Mouse (Mus musculus) layer of hippocampus, postnatal 14 days (tissue): Measurements from ENCODE around the gene CN725425. TPM values are rescaled to one million over a fixed set of nuclear protein-coding genes. Genes with fewer than 3 reads are reported as not detected.

ENCODE experiments used
- DNase-seq, 2 experiments: peaks; one replicate each; pipeline ENCODE4 v3.0.0; 2021 to 2022; ENCODE audit warnings: low spot score in 2 of 2, mixed read lengths in 1 of 2
- total RNA-seq, 2 experiments: library from RNA; stranded (reverse); gene quantifications; 2 replicates each; pipeline ENCODE4 v1.2.3; 2021

Gene CN725425
- total RNA-seq, 2 experiments from 2014 or later: 0.26 TPM; not detected in 1

DNA sequence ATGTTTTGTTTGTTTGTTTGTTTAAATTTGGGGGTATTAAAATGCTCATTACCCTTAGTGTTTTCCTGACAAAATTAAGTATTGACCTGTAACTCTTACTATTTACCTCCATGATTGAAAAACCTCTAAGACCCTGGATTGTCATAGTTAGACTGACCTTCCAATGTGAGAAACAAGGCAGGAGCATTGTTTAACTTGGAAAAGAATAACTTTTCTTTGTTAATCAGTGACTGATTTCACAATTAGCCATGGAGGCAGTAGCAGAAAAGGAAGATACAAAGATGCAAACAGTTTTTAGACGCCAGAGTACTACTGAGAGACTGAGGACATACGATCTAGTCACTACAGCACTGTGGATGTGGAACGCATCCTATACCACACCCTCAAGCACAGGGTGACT, 4.2 kb downstream of the CN725425 start:
- DNase-seq: no peak

DNA sequence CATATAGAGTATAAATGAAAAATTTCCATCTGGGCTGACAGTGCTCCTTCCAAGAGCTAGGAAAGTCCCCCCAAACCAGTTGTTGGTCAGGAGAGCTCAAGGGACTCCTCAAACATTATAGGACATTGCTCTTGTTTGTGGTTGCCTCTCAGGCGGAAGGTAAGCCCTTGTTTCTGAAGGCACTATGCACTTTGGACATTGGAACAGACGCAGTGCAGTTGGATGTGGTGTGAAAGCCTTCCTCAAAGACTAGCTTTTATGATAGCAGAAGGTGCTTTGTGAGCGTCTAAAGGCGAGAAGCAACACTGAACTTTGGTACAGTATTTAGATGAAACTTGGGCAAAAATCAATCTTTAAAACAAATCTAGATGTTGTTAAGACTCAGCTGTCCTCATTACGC, 7.2 kb downstream of the CN725425 start:
- no peak for DNase-seq

DNA sequence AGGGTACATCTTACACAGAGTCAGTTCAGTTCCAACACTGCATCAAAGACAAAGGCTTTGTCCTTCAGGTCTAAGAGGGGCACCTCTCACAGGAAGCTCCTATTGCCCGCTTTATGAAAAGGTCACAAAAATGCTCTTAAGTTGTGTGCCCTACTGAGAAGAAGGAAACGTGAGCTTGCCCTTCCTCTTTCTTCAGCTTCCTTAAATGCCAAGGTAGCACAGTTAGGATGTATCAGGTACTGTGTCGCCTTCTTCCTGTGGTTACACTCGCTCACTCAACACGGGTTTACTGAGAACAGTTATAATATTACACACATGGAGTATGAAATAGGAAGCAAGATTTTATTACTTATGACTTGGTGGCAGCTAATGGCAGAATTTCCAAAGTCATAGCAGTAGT, 38.0 kb downstream of the CN725425 start:
- no peak for DNase-seq

DNA sequence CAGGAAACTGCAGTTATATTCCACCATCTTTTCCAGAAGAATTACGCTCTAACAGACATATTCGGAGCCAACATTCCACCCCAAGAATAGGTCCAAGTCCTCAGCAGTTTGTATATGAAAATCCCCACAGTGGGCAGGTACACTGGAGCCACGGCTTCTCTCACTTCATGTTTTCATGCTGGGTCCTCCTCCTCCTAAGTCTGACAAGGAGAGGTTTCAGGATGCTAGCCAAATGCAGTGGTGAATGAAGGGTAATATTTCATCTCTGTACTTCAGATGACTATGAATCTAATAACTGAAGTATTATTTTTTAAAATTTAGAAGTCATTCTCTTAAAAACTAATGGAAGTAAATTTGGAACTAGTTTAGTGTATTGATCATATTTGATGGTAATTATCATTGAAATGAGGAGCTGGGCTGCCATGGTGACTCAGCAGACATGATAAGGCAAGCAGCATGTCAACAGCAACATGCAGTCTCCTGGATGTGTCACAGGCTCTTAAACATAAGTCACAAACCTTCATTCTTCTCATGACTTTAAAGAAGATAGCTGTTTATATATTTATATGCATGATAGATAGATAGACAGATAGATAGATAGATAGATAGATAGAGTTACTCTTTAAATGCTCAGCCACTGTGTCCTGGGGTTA, 41.5 kb downstream of the CN725425 start:
- DNase-seq: no peak

DNA sequence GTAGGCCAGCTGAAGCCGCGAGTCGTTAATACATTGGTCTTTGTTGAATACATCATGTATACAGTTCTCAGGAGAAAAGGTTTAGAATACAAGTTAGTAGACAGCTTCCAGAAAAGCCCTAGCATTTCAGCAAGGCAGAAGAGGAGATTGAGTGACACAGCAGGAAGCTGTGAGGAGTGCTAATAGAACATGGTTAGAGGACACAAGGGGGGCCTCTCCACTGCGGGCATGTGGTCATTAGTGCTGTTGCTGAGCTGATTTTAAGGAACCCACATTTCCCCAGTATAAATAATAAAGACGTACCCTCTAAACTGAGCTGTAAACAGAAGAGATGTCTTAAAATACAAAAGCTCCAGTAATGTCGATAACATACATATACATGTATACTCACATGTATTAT, 51.5 kb downstream of the CN725425 start:
- DNase-seq: no peak

DNA sequence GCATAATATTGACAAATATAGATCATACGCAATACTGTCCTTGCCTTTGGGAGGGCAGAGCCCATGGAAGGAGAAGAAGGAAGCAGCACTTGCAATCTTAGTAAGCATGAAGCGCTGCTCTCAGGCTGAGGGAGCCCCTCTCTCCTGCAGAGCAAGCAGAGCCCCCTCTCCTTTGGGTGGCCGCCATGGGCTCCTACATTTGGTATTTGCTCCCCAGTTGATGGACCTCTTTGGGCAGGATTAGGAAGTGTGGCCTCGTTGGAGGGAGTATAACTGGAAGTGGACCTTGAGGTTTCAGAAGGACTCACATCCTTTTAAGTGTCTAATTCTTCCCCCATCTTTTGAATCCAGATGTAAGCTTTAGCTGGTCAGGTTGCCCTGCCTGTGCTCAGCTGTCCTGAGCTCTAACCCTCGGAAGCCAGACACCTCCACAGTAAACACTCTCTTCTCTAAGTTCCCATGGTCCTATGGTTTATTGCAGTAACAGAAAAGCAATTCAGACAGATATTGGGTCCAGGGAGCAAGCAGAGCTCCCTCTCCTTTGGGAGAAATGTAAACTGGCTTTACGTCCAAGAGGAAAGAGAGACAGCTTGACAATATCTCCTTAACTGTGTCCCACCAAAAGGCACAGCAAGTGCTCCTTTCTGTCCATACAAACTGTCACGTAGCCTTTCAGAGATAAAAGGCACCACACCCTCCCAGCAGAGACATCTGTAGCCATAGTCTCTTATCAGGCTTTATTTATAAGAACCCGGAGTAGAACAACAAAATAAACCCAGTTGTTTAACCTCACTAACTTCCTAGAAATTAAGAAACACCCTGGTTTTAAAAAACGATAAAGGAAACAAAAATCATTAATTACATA, 52.5 kb downstream of the CN725425 start:
- no peak for DNase-seq

DNA sequence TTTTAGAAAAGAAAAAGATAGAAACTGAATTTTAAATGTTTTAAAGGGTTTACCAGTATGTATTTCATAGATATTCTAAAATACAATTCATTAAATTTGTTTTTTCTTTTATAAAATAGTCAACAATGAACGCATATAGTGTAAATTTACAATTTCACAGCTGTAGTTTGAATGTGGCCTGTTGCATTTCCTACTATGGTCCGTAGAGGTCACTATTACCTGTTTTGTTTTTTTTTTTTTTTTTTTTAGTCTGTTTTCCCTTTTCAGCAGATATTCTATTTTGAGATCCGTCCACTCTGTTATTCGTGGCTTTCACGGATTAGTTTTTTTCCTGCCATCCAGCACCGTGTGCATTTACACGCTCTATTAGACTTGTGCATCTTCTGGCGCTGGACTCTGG, 53.7 kb downstream of the CN725425 start:
- DNase-seq: no peak

DNA sequence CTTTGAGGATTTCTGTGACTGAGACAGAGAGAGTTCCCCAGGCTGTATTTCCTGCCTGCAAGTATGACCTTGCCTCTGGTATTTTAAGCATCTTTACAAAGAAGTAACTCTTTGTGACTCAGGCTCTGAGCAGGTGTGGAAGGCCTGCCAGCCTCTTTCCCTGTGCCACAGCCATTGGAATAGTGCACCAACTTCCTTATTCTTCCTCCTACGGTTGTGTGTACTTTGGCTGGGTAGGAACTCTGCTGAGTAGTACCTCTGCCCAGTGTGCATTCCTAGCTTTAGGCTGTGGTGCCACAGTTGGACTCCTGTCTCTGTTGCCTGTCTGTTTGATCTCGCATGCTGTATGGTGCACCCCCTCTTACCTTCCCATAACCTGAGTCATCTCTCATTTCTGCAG, 56.0 kb downstream of the CN725425 start:
- no peak for DNase-seq

DNA sequence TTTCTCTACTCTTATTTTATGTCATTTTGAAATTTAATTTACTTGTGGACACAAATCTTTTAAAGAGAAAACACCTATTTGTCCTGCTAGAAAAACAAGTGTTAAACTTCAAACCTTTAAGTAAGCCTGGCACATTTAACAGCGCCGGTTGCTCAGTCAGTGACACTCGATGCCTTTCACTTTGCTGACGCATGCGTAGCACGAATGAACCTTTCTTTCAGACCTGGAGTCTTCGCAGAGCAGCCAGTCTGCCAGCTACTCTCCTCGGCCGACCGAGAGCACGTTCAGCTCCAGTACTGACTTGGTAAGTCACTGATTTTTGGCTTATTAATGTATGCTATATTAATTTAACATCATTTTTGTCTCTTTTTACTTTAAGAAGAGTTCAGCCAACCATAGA, 57.8 kb downstream of the CN725425 start:
- no peak for DNase-seq

DNA sequence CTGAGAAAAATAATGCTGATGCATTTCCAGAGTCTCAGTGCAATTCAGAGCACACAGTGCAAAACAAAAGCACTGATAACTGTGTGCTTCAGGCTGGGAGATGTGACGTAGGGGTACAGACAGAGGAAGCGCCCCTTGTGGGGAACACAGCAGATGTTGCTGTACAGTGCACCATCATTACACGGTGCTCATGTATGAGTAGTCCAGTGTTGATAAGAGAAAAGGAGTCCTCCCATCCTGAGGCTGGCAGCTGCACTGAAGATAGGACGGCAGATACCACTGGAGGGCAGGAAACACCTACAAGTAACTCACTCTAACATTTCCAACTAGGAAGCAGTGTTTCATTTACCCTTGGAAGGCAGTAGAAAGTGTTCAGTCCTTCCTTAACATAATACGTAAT, 61.3 kb downstream of the CN725425 start:
- no peak for DNase-seq

DNA sequence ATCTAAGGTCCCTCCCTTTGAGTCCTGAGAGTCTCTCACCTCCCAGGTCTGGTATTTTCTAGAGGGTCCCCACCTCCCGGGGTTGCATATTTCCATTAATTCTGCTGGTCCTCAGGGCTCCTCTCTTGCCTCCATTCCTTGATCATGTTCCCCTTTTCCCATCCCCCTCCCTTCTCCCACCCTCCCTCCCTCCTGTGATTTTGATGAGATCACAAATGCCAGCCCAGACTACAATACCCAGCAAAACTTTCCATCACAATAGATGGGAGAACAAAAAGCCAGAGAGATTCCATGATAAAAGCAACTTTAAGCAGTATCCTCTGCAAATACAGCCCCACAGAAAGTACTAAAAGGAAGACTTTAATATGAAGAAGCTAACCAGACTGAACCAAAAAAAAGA, 64.6 kb downstream of the CN725425 start:
- DNase-seq: no peak

DNA sequence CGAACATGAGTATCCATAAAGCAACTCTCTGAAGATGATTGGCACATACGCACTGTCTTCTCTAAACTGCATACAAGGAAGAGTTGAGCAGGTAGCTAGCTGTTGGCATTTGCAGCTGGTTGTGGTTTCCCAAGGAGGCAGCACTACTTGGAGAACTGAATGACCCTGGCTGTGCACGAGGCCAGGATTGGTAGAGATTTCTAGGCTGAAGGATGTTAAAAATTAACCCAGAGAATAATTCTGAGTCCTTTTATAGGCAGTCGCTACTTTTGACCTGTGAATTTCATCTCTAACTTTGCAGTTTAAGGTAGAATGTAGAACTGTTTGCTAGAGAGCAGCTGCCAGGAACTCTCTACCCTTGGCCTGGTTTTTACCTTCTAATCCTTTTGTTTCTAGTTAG, 69.2 kb downstream of the CN725425 start:
- DNase-seq: no peak

DNA sequence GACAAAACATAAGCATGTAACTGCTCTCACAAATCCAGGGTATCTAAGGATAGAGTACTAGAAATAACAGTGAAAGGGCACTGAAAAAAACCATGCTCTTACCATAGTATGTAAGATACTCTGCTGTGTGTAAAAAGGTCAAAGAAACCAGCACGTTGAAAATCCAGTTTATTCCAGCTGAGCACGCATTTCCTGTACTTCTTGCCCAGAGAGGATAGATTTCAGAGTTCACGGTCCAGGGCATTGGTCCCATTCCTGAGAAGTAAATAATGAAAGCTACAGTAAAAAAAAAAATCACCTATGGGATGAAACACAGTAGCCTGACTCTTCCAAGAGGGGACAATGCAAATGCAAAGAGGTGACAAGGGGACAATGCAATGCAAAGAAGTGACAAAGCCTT, 76.7 kb downstream of the CN725425 start:
- no peak for DNase-seq

DNA sequence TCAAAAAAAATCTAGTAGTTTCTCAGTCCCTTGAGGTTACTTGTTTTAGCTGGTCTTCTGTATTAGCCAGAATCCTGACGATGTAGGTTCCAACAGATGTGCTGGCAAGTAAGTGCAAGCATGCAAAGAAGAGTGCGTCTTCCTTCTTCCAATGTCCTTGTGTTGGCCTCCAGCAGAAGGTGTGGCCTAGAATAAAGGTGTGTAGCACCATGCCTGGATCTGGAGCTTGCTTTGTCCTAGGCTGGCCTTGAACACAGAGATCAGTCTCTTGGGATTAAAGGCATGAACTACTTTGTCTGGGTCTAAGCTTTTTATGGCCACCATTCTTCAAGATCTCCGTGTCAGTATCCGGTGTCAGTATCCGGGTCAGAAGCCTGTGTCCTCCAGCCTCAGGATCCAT, 80.3 kb downstream of the CN725425 start:
- no peak for DNase-seq

DNA sequence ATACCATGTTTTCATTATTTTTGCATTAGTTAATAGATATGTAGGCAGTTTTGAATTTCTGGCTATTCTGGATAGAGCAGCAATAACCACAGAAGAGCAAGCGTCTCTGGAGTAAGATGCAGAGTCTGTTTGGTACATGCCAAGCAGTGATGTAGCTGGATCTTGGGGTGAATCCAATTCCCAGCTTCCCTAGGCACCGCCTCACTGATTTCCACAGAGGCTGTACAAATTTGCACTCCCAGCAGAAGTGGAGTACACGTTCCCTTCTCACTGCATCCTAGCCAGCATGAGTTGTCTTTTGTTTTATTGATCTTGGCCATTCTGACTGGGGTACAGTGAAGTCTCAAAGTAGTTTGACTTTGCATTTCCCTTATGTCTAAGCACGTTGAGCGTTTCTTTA, 82.2 kb downstream of the CN725425 start:
- DNase-seq: no peak

DNA sequence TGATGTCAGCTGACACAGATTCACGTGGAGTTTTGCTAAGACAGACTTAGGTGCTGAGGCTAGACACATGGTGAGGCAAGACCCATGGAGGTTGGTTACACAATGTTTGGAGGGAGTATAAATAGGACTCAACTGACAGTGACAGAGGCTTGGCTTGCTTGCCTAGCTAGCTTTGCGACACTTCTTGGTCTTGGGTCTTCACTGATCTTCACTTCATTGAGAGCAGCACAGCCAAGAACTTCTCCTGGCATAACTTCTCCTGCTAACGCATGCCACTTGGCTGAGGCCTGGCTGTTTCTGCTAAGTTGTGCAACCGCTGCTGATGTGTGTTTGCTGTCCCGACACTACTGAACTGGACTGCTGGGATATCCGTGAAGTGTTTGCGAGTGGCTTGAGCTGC, 83.5 kb downstream of the CN725425 start:
- no peak for DNase-seq

DNA sequence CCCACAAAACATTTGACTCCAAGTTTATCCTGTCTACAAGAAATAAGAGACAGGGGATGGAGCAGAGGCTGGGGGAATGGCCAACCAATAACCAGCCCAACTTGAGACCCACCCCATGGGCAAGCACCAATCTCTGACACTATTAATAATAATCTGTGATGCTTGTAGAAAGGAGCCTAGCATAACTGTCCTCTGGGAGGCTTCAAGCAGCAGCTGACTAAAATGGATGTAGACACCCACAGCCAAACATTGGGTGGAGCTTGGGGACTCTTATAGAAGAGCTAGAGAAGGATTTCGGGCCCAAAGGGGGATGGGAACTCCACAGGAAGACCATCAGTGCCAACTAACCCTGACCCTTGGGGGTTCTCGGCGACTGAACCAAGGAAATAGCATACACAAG, 84.1 kb downstream of the CN725425 start:
- DNase-seq: no peak

DNA sequence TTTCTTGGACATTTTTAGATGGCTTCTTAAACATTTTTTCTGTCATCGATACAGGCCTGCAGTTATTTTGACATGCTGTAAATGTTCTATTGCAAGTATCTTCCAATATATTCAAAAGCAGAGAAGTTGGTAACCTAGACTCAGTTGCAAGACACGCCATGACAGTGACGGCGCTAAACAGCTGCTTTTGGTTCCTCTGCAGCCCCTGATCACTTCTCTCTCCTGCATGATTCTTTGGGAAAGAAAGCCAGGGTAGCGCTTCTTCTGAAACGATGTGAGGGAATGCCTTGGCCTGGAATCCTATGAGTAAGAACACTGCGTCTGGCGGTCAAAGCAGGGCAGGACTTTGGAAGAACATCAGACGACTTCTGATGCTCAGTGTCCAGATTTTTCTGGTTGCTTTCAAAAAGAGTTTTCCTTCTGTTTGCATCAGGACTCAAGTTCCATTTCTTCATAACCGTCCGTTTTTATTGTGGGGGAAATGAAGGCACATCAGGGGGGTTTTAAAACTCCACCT, 100.1 kb downstream of the CN725425 start:
- no peak for DNase-seq

DNA sequence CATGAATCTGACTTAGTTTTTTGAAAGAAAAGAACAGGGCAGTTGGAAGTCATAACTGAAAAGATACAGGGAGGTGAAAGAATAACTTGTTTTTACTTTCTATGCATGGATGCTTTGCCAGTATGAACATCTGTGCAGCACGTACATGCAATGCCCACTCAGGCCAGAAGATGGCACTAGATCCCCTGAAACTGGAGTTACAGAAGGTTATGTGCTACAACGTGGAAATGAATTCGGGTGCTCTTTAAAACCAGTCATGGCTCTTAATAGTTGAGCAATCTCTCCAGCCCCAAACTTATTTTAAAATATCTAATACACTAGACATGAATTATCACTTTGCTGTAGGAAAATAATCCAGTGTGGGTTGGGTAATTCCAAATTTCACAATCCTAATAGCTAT, 102.1 kb downstream of the CN725425 start:
- DNase-seq: peak; percentile 88 to 91

DNA sequence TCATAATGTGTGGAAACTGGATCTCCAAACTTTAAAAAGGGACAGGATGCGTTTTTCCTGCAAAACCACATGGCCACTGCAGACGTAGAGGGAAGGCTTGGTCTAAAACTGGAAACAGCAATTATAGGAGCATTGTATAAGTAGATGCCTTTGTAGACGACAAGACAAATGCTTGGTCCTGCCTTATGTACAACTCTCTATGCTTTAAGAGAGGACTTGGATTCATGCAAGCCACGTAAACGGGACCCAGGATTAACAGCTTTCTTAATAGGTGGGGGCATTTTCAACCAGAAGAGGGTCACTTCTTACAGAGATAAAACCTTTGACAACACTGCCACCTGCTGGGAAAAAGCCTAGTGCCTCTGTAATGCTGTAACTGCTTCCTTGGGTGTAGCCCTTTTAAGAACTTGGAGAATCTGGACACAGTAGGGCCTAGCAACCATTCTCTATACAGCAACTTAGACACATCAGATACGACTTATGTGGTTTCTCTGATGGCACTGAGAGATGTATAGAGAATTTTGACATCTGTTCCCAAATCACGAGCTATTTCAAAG, 105.1 kb downstream of the CN725425 start:
- peak in 1 of 2 experiments; percentile 39 for DNase-seq
